Mouse (Mus musculus): ENCODE measurements at regions not wholly inside any gene's neighbourhood (a gene's known extent, or its start where the extent isn't known, plus 50 kb on each side); places are given as distances from the start of the nearest gene placed in this dataset.
"Not testable (repeated sequence)": the region's sequence is repeated elsewhere in the genome, so short reads cannot be mapped to it uniquely, and the experiment has no call there.

GRCm38 (mm10) chr8:89492336-89492735, 448.4 kb upstream of the Sall1 start:
- TF ChIP-seq CTCF (IDR thresholded peaks at IDR 0.05; ENCODE audit: low read depth) = no peak
- no peak for TF ChIP-seq EP300 (IDR thresholded peaks at IDR 0.05; ENCODE audit: low read depth)
- Histone ChIP-seq H3K4me2 (ENCODE audit: low read depth) (no peak overlapping the region), H3K36me3 (replicated peaks; ENCODE audit: control insufficient read depth, insufficient read depth, low read depth) (no peaks in the 10 kb centered on the region), H3K27ac (no peak overlapping the region), H3K9me3 (ENCODE audit: control insufficient read depth, low read length) (no peaks in the 10 kb centered on the region), H3K4me3 (ENCODE audit: insufficient read depth in 1 of 2, low read depth in 2 of 2, low read length in 2 of 2) (no peak overlapping the region), H3K4me1 (replicated peaks; ENCODE audit: control insufficient read depth in 2 of 2, insufficient read depth in 2 of 2, low read length in 1 of 2) (no peaks in the 10 kb centered on the region), H3K9ac (replicated peaks) (no peak overlapping the region), H3K27me3 (ENCODE audit: control insufficient read depth, insufficient read depth, low read length) (no peaks in the 10 kb centered on the region)
- no peak for DNase-seq (ENCODE audit: low read depth in 3 of 3, low spot score in 3 of 3)
- no peak for ATAC-seq (ENCODE audit: insufficient read depth)

GRCm38 (mm10) chr8:89482481-89482880, 438.5 kb upstream of the Sall1 start:
- WGBS (ENCODE audit: insufficient replicate concordance) = 76% methylated on average over 1 of the region's 1 CpGs
- not testable (repeated sequence) for H3K4me1 ChIP-seq (replicated peaks; ENCODE audit: control insufficient read depth in 2 of 2, insufficient read depth in 2 of 2, low read length in 1 of 2); ATAC-seq (ENCODE audit: insufficient read depth); H3K4me3 ChIP-seq (ENCODE audit: insufficient read depth in 1 of 2, low read depth in 2 of 2, low read length in 2 of 2); H3K36me3 ChIP-seq (replicated peaks; ENCODE audit: control insufficient read depth, insufficient read depth, low read depth); H3K27ac ChIP-seq; H3K4me2 ChIP-seq (ENCODE audit: low read depth); H3K9me3 ChIP-seq (ENCODE audit: control insufficient read depth, low read length); H3K27me3 ChIP-seq (ENCODE audit: control insufficient read depth, insufficient read depth, low read length); H3K9ac ChIP-seq (replicated peaks); DNase-seq (ENCODE audit: low read depth in 3 of 3, low spot score in 3 of 3)

- Histone ChIP-seq H3K27ac (no peak overlapping the region), H3K4me3 (ENCODE audit: insufficient read depth in 1 of 2, low read depth in 2 of 2, low read length in 2 of 2) (no peak overlapping the region), H3K4me1 (replicated peaks; ENCODE audit: control insufficient read depth in 2 of 2, insufficient read depth in 2 of 2, low read length in 1 of 2) (no peaks in the 10 kb centered on the region), H3K27me3 (ENCODE audit: control insufficient read depth, insufficient read depth, low read length) (no peaks in the 10 kb centered on the region), H3K4me2 (ENCODE audit: low read depth) (no peak overlapping the region), H3K36me3 (replicated peaks; ENCODE audit: control insufficient read depth, insufficient read depth, low read depth) (no peaks in the 10 kb centered on the region), H3K9ac (replicated peaks) (no peak overlapping the region), H3K9me3 (ENCODE audit: control insufficient read depth, low read length) (no peaks in the 10 kb centered on the region)
- ATAC-seq (ENCODE audit: insufficient read depth) = no peak
- no peak for DNase-seq (ENCODE audit: low read depth in 3 of 3, low spot score in 3 of 3)
- no peak for TF ChIP-seq CTCF (IDR thresholded peaks at IDR 0.05; ENCODE audit: low read depth)
- no peak for TF ChIP-seq EP300 (IDR thresholded peaks at IDR 0.05; ENCODE audit: low read depth)
- 57% methylated on average over 4 of the region's 4 CpGs for WGBS (ENCODE audit: insufficient replicate concordance)
Measured at GRCm38 (mm10) chr8:89476930-89477329, 433.0 kb upstream of the Sall1 start.

GRCm38 (mm10) chr8:89471116-89471515, 427.2 kb upstream of the Sall1 start:
- no peak overlapping the region for H3K4me2 ChIP-seq (ENCODE audit: low read depth)
- 65% methylated on average over 5 of the region's 5 CpGs for WGBS (ENCODE audit: insufficient replicate concordance)
- no peaks in the 10 kb centered on the region for H3K4me1 ChIP-seq (replicated peaks; ENCODE audit: control insufficient read depth in 2 of 2, insufficient read depth in 2 of 2, low read length in 1 of 2)
- DNase-seq (ENCODE audit: low read depth in 3 of 3, low spot score in 3 of 3) = no peak
- H3K27ac ChIP-seq = no peak overlapping the region
- H3K9ac ChIP-seq (replicated peaks) = no peak overlapping the region
- no peaks in the 10 kb centered on the region for H3K27me3 ChIP-seq (ENCODE audit: control insufficient read depth, insufficient read depth, low read length)
- TF ChIP-seq CTCF (IDR thresholded peaks at IDR 0.05; ENCODE audit: low read depth) (no peak), EP300 (IDR thresholded peaks at IDR 0.05; ENCODE audit: low read depth) (no peak)
- ATAC-seq (ENCODE audit: insufficient read depth) = no peak
- no peaks in the 10 kb centered on the region for H3K9me3 ChIP-seq (ENCODE audit: control insufficient read depth, low read length)
- no peak overlapping the region for H3K4me3 ChIP-seq (ENCODE audit: insufficient read depth in 1 of 2, low read depth in 2 of 2, low read length in 2 of 2)
- H3K36me3 ChIP-seq (replicated peaks; ENCODE audit: control insufficient read depth, insufficient read depth, low read depth) = no peaks in the 10 kb centered on the region

GRCm38 (mm10) chr8:89468782-89469220, 424.8 kb upstream of the Sall1 start:
- ATAC-seq (ENCODE audit: insufficient read depth) (no peak), DNase-seq (ENCODE audit: low read depth in 3 of 3, low spot score in 3 of 3) (no peak)
- no peak overlapping the region for H3K4me3 ChIP-seq (ENCODE audit: insufficient read depth in 1 of 2, low read depth in 2 of 2, low read length in 2 of 2)
- H3K27ac ChIP-seq = no peak overlapping the region
- WGBS (ENCODE audit: insufficient replicate concordance) = 61% methylated on average over 5 of the region's 5 CpGs
- no peaks in the 10 kb centered on the region for H3K4me1 ChIP-seq (replicated peaks; ENCODE audit: control insufficient read depth in 2 of 2, insufficient read depth in 2 of 2, low read length in 1 of 2)
- no peaks in the 10 kb centered on the region for H3K27me3 ChIP-seq (ENCODE audit: control insufficient read depth, insufficient read depth, low read length)
- TF ChIP-seq EP300 (IDR thresholded peaks at IDR 0.05; ENCODE audit: low read depth) (no peak), CTCF (IDR thresholded peaks at IDR 0.05; ENCODE audit: low read depth) (no peak)
- H3K4me2 ChIP-seq (ENCODE audit: low read depth) = no peak overlapping the region
- no peak overlapping the region for H3K9ac ChIP-seq (replicated peaks)
- H3K9me3 ChIP-seq (ENCODE audit: control insufficient read depth, low read length) = no peaks in the 10 kb centered on the region
- no peaks in the 10 kb centered on the region for H3K36me3 ChIP-seq (replicated peaks; ENCODE audit: control insufficient read depth, insufficient read depth, low read depth)
